Mouse (Mus musculus) megakaryocyte, embryonic 14.5 days (primary cell): ENCODE measurements around the gene Hs3st3a1.

Experiments
- FLI1 ChIP-seq: IDR thresholded peaks from 2 replicates; pipeline ENCODE4 v1.6.1; 2012; ENCODE audit warnings: low read length, inconsistent platforms, mixed read lengths
- GATA1 ChIP-seq: IDR thresholded peaks from 3 replicates; pipeline ENCODE4 v1.6.1; 2012; ENCODE audit warnings: mixed read lengths, low read length, inconsistent platforms, borderline replicate concordance

GRCm38 (mm10) chr11:64505924-64506323 is 70.8 kb downstream of the Hs3st3a1 start:
- TF ChIP-seq GATA1 (no peak), FLI1 (no peak)
